In the genomic region with DNA sequence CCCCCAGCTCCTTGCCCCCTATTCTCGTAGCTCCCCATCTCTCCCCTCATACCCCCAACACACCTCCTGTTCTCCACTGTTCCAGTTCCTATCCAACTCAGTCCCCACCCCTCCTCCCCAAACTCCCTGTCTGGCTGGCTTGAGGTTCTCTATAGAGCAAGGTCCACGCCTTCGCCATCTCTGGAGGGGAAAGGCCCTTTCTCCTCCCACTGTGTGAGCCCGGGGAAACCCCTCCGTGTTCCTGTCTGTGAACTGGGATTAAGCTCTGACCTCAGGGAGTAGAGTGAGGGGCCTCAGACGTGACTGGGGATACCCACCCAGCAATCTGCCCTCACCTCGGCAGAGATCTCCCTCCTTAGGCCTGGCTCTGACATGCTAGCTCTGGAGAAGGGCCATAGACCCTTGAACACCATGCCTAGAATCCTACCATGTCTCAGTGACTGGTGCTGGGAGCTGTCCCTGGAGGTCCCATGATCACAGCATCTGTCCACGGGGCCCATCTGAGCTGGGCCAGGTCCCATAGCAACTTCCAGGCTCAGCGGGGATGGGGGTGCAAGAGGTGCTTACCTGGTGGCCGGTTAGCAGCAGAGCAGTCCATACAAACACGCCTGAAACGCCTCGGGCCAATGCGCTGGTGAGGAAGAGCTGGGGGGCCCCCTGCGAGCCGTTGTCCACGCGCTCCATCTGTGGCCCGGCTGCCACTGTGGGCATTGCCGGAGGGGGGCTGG, we compare ENCODE assay signal across 21 mouse cellular contexts. TPM values are rescaled to one million over a fixed set of nuclear protein-coding genes. Genes with fewer than 3 reads are reported as not detected.
A peak's percentile ranks its signal among the peaks of the same experiment; 100 is the strongest.
DNase-seq lines count a peak whose midpoint lies in the region; ATAC-seq and TF ChIP-seq lines count a peak whose summit lies in the region.
"Had no signal": no experiment of that assay in that cellular context is flagged by ENCODE, and none has a peak within 500 bp of the region (broad histone marks: within the 10 kb centered on the region; RNA-seq: fewer than 3 reads in every experiment).

No protein-coding gene starts in this region.

- WGBS in kidney, adult 2 months = 60% methylated on average over 20 of the region's 20 CpGs
- WGBS in kidney, embryonic 16.5 days = 67% methylated on average over 20 of the region's 20 CpGs
- 70% methylated on average over 20 of the region's 20 CpGs for WGBS in liver, embryonic 15.5 days (ENCODE audit: insufficient replicate concordance)

- H3K4me2 ChIP-seq in kidney, embryonic 16.5 days (replicated peaks; ENCODE audit: low read depth, low read length) = no peak overlapping the region
- peak overlapping the region; percentile 7; the same call in 1 of the 2 replicates for H3K4me2 ChIP-seq in CH12.LX (ENCODE audit: insufficient read depth, low read depth, poor library complexity, severe bottlenecking)
- peak overlapping the region; percentile 19; the same call in 1 of the 2 replicates for H3K4me2 ChIP-seq in liver, embryonic 15.5 days
- H3K4me2 ChIP-seq: forebrain, embryonic 15.5 days; hindbrain, embryonic 15.5 days; neural tube, embryonic 13.5 days had no signal

- TF ChIP-seq CTCF in kidney, adult 2 months (conservative IDR thresholded peaks at IDR 0.05; ENCODE audit: insufficient read depth, insufficient read length, low read depth, low read length) = no peak
- TF ChIP-seq CTCF in CH12.LX (conservative IDR thresholded peaks at IDR 0.05 in 1 of 2, IDR thresholded peaks at IDR 0.05 in 1 of 2; ENCODE audit: low read depth in 2 of 2, low read length in 2 of 2) (no peak), G1E (IDR thresholded peaks at IDR 0.05; ENCODE audit: low read depth, low read length) (no peak)

- 0 out of 2 replicates have a peak, but pooled peaks cover 5% of the 10 kb centered on the region for H3K4me1 ChIP-seq in kidney, adult 2 months (ENCODE audit: control insufficient read depth, insufficient read depth, low read length)
- H3K4me1 ChIP-seq in kidney, embryonic 16.5 days (ENCODE audit: insufficient read depth, low read length) = no peaks in the 10 kb centered on the region
- H3K4me1 ChIP-seq in CH12.LX (ENCODE audit: control insufficient read depth in 1 of 2, insufficient read depth in 2 of 2) (peaks cover 16 to 24% of the 10 kb centered on the region in 2 experiments), G1E (ENCODE audit: insufficient read depth, low read depth, low read length) (peaks cover 70% of the 10 kb centered on the region)
- peaks cover 78% of the 10 kb centered on the region for H3K4me1 ChIP-seq in liver, embryonic 15.5 days (replicated peaks)
- H3K4me1 ChIP-seq: forebrain, embryonic 15.5 days; hindbrain, embryonic 15.5 days; neural tube, embryonic 13.5 days had no signal

- no peak for DNase-seq in kidney, adult 2 months
- DNase-seq in CH12.LX (ENCODE audit: extremely low read depth) = no peak
- no peak for DNase-seq in G1E (ENCODE audit: low spot score)
- DNase-seq in ovary, adult 18-20 months (ENCODE audit: low spot score) = no peak
- no peak for DNase-seq in layer of hippocampus, adult 18-20 months (ENCODE audit: low spot score in 2 of 2)
- DNase-seq: cerebellum, adult 11-12 months; gastrocnemius, adult 2 months; left cerebral cortex, postnatal 4 days; spleen, adult 18-20 months; thymus, adult 2 months had no signal

- in situ Hi-C loops in CH12.LX (cut with MboI; ENCODE audit: low pct_ligation_motif_present, low pct_unique_long_range_greater_than_20kb, low sequenced_read_pairs) = no loop called here

- 0 out of 2 replicates have a peak overlapping the region, but pooled peaks have one; percentile 41 for H3K27ac ChIP-seq in kidney, adult 2 months (ENCODE audit: insufficient read depth, low read depth, low read length)
- H3K27ac ChIP-seq in kidney, embryonic 16.5 days (ENCODE audit: low read length) = no peak overlapping the region
- no peak overlapping the region for H3K27ac ChIP-seq in CH12.LX (ENCODE audit: insufficient read depth, low read depth)
- peak overlapping the region; percentile 56; the same call in 1 of the 2 replicates for H3K27ac ChIP-seq in liver, embryonic 15.5 days (replicated peaks)
- H3K27ac ChIP-seq: forebrain, embryonic 15.5 days; gastrocnemius, adult 2 months; hindbrain, embryonic 15.5 days; kidney, postnatal 0 days; neural tube, embryonic 13.5 days had no signal

- dilution Hi-C loops in CH12.LX (cut with MboI; ENCODE audit: extremely low pct_ligation_motif_present, extremely low pct_unique_long_range_greater_than_20kb, low sequenced_read_pairs) = no loop called here

- H3K36me3 ChIP-seq in kidney, adult 2 months (ENCODE audit: control insufficient read depth, insufficient read depth, low read length) = no peaks in the 10 kb centered on the region
- H3K36me3 ChIP-seq in kidney, embryonic 16.5 days (ENCODE audit: insufficient read depth, low read length) = no peaks in the 10 kb centered on the region
- H3K36me3 ChIP-seq in CH12.LX (replicated peaks in 1 of 2; ENCODE audit: control insufficient read depth in 1 of 2, insufficient read depth in 1 of 2, low read length in 1 of 2) = no peaks in the 10 kb centered on the region
- H3K36me3 ChIP-seq in G1E (replicated peaks) = peaks cover 9% of the 10 kb centered on the region
- peaks cover 8% of the 10 kb centered on the region; the same call in 1 of the 2 replicates for H3K36me3 ChIP-seq in liver, embryonic 15.5 days (replicated peaks)
- H3K36me3 ChIP-seq: forebrain, embryonic 15.5 days; hindbrain, embryonic 15.5 days; neural tube, embryonic 13.5 days had no signal

- no peak overlapping the region for H3K4me3 ChIP-seq in kidney, adult 2 months (ENCODE audit: insufficient read depth, low read depth, low read length)
- H3K4me3 ChIP-seq in kidney, embryonic 16.5 days (ENCODE audit: low read length) = no peak overlapping the region
- H3K4me3 ChIP-seq in CH12.LX (replicated peaks in 1 of 3; ENCODE audit: low read depth in 2 of 3, low read length in 2 of 3, poor library complexity in 1 of 3) = no peak overlapping the region
- peak overlapping the region; percentile 47; the same call in 1 of the 2 replicates for H3K4me3 ChIP-seq in G1E (ENCODE audit: low read depth, low read length)
- no peak overlapping the region; the same call in 1 of the 2 replicates for H3K4me3 ChIP-seq in liver, embryonic 15.5 days (replicated peaks)
- H3K4me3 ChIP-seq: forebrain, embryonic 15.5 days; gastrocnemius, adult 2 months; hindbrain, embryonic 15.5 days; neural tube, embryonic 13.5 days had no signal

- H3K9me3 ChIP-seq in kidney, embryonic 16.5 days (ENCODE audit: low read length) = no peaks in the 10 kb centered on the region
- H3K9me3 ChIP-seq in CH12.LX (replicated peaks; ENCODE audit: low read length) = peaks cover 3% of the 10 kb centered on the region
- H3K9me3 ChIP-seq in G1E (replicated peaks) = peaks cover 9% of the 10 kb centered on the region
- H3K9me3 ChIP-seq in liver, embryonic 15.5 days (replicated peaks) = no peaks in the 10 kb centered on the region
- H3K9me3 ChIP-seq: forebrain, embryonic 15.5 days; hindbrain, embryonic 15.5 days; neural tube, embryonic 13.5 days had no signal

- ATAC-seq in kidney, embryonic 16.5 days (ENCODE audit: low FRiP score, low TSS enrichment) = no peak
- ATAC-seq in G1E (ENCODE audit: extremely low read depth, insufficient number of reproducible peaks, low FRiP score, poor library complexity, severe bottlenecking) = no peak
- no peak for ATAC-seq in liver, embryonic 15.5 days (ENCODE audit: insufficient read depth)
- ATAC-seq: forebrain, embryonic 15.5 days; Patski had no signal

- no peaks in the 10 kb centered on the region for H3K27me3 ChIP-seq in kidney, adult 2 months (replicated peaks; ENCODE audit: control insufficient read depth, insufficient read depth, low read length)
- H3K27me3 ChIP-seq in kidney, embryonic 16.5 days (ENCODE audit: insufficient read depth, low read length) = peaks cover 18% of the 10 kb centered on the region
- H3K27me3 ChIP-seq in CH12.LX (replicated peaks) (peaks cover 13% of the 10 kb centered on the region), G1E (ENCODE audit: insufficient read depth, low read length) (no peaks in the 10 kb centered on the region; the same call in 1 of the 2 replicates)
- peaks cover 15% of the 10 kb centered on the region; the same call in 1 of the 2 replicates for H3K27me3 ChIP-seq in liver, embryonic 15.5 days
- H3K27me3 ChIP-seq: Patski had no signal

- TF ChIP-seq POLR2A in kidney, adult 2 months (IDR thresholded peaks at IDR 0.05; ENCODE audit: low read depth, low read length) = no peak
- no peak for TF ChIP-seq POLR2A in CH12.LX (IDR thresholded peaks at IDR 0.05; ENCODE audit: low read depth, low read length)

- TF ChIP-seq RAD21 in CH12.LX (IDR thresholded peaks at IDR 0.05; ENCODE audit: low read depth, low read length) = no peak

- H3K9ac ChIP-seq in kidney, embryonic 16.5 days (replicated peaks; ENCODE audit: low read length) = no peak overlapping the region
- H3K9ac ChIP-seq in CH12.LX (ENCODE audit: insufficient read depth, low read depth) = no peak overlapping the region
- peak overlapping the region; percentile 30; the same call in 1 of the 2 replicates for H3K9ac ChIP-seq in liver, embryonic 15.5 days
- H3K9ac ChIP-seq: forebrain, embryonic 15.5 days; hindbrain, embryonic 15.5 days; neural tube, embryonic 13.5 days had no signal

- TF ChIP-seq EP300 in CH12.LX (IDR thresholded peaks at IDR 0.05; ENCODE audit: low read length) = no peak

- H3K79me2 ChIP-seq in CH12.LX (replicated peaks; ENCODE audit: control insufficient read depth, extremely low read depth, insufficient read depth, poor library complexity, severe bottlenecking) = no peaks in the 10 kb centered on the region

RNA-seq across cellular contexts. Expression of a gene that starts 7.2 kb away (rescaled TPM):
- polyA plus RNA-seq in kidney, adult 2 months (2012; rRNA removed) = 69.7 and 90.2 TPM in 2 replicates
- 9.6 and 10.3 TPM in 2 replicates for polyA plus RNA-seq in kidney, embryonic 16.5 days (2015; fragmentation: Nextera tagmentation; extraction: Ambion mirVana)
- total RNA-seq in CH12.LX (2012; rRNA removed) = 0.08 TPM in 1 of 2 replicates, not detected in the other
- 0.08 and 0.20 TPM in 2 replicates for total RNA-seq in CH12.LX (2014; rRNA removed)
- polyA plus RNA-seq in CH12.LX (2012; ENCODE audit: insufficient read length, low read depth) = 0.16 TPM in 2 replicates
- 2.4 and 3.4 TPM in 2 replicates for total RNA-seq in G1E (2014; fragmentation: Nextera tagmentation)
- 1.0 and 1.3 TPM in 2 replicates for total RNA-seq in G1E (2017)
- polyA plus RNA-seq in G1E (2012) = 4.2 and 5.7 TPM in 2 replicates
- 0.68 and 1.2 TPM in 2 replicates for polyA plus RNA-seq in liver, embryonic 15.5 days (2015; fragmentation: Nextera tagmentation; extraction: Ambion mirVana)
- under 1 TPM in 1 of 2 experiments, not detected in 1; 0.30 TPM for total RNA-seq in layer of hippocampus, adult 18-20 months (2021)
- total RNA-seq: midbrain, postnatal 0 days had no signal
- polyA plus RNA-seq: Patski had no signal

RNA-seq across cellular contexts. Expression of a gene that starts 13.6 kb away (rescaled TPM):
- not detected in 2 replicates for polyA plus RNA-seq in kidney, adult 2 months (2012; rRNA removed)
- polyA plus RNA-seq in kidney, embryonic 16.5 days (2015; fragmentation: Nextera tagmentation; extraction: Ambion mirVana) = 0.72 TPM in 1 of 2 replicates, not detected in the other
- not detected in 2 replicates for total RNA-seq in CH12.LX (2012; rRNA removed)
- not detected in 2 replicates for total RNA-seq in CH12.LX (2014; rRNA removed)
- not detected in 2 replicates for polyA plus RNA-seq in CH12.LX (2012; ENCODE audit: insufficient read length, low read depth)
- total RNA-seq in G1E (2014; fragmentation: Nextera tagmentation) = not detected in 2 replicates
- total RNA-seq in G1E (2017) = not detected in 2 replicates
- polyA plus RNA-seq in G1E (2012) = not detected in 2 replicates
- not detected in 2 replicates for polyA plus RNA-seq in liver, embryonic 15.5 days (2015; fragmentation: Nextera tagmentation; extraction: Ambion mirVana)
- total RNA-seq in layer of hippocampus, adult 18-20 months (2021) = not detected
- total RNA-seq: common myeloid progenitor, adult 5-6 weeks; gastrocnemius, adult 2 months; left cerebral cortex, postnatal 4 days had no signal
- polyA plus RNA-seq: embryonic facial prominence, embryonic 14.5 days; forebrain, embryonic 15.5 days; heart, embryonic 14.5 days; hindbrain, embryonic 15.5 days; kidney, postnatal 0 days; midbrain, postnatal 0 days; neural tube, embryonic 13.5 days; Patski; thymus, adult 2 months had no signal

RNA-seq across cellular contexts. Expression of a gene that starts 14.1 kb away (rescaled TPM):
- polyA plus RNA-seq in kidney, adult 2 months (2012; rRNA removed) = 24.4 and 29.2 TPM in 2 replicates
- polyA plus RNA-seq in kidney, embryonic 16.5 days (2015; fragmentation: Nextera tagmentation; extraction: Ambion mirVana) = 74.3 and 77.5 TPM in 2 replicates
- total RNA-seq in CH12.LX (2012; rRNA removed) = 43.5 and 60.1 TPM in 2 replicates
- 92.5 and 101 TPM in 2 replicates for total RNA-seq in CH12.LX (2014; rRNA removed)
- polyA plus RNA-seq in CH12.LX (2012; ENCODE audit: insufficient read length, low read depth) = 57.3 and 61.3 TPM in 2 replicates
- total RNA-seq in G1E (2014; fragmentation: Nextera tagmentation) = 14.0 and 17.5 TPM in 2 replicates
- total RNA-seq in G1E (2017) = 29.3 and 34.7 TPM in 2 replicates
- 50.3 and 52.7 TPM in 2 replicates for polyA plus RNA-seq in G1E (2012)
- polyA plus RNA-seq in liver, embryonic 15.5 days (2015; fragmentation: Nextera tagmentation; extraction: Ambion mirVana) = 41.4 and 42.3 TPM in 2 replicates
- 10 to 100 TPM; 20.7 to 21.8 TPM for total RNA-seq in layer of hippocampus, adult 18-20 months (2021)

RNA-seq across cellular contexts. Expression of a gene that starts 21.2 kb away (rescaled TPM):
- 20.5 and 22.2 TPM in 2 replicates for polyA plus RNA-seq in kidney, adult 2 months (2012; rRNA removed)
- polyA plus RNA-seq in kidney, embryonic 16.5 days (2015; fragmentation: Nextera tagmentation; extraction: Ambion mirVana) = 12.2 and 13.3 TPM in 2 replicates
- total RNA-seq in CH12.LX (2012; rRNA removed) (16.4 and 20.0 TPM in 2 replicates), CH12.LX (2014; rRNA removed) (23.6 and 23.8 TPM in 2 replicates), G1E (2014; fragmentation: Nextera tagmentation) (6.6 and 14.6 TPM in 2 replicates), G1E (2017) (24.9 and 30.9 TPM in 2 replicates)
- polyA plus RNA-seq in CH12.LX (2012; ENCODE audit: insufficient read length, low read depth) (24.1 and 24.7 TPM in 2 replicates), G1E (2012) (34.5 and 39.6 TPM in 2 replicates)
- 44.5 and 50.0 TPM in 2 replicates for polyA plus RNA-seq in liver, embryonic 15.5 days (2015; fragmentation: Nextera tagmentation; extraction: Ambion mirVana)
- 10 to 100 TPM; 10.3 to 13.0 TPM for total RNA-seq in layer of hippocampus, adult 18-20 months (2021)

RNA-seq across cellular contexts. Expression of a gene that starts 37.1 kb away (rescaled TPM):
- 40.1 and 42.2 TPM in 2 replicates for polyA plus RNA-seq in kidney, adult 2 months (2012; rRNA removed)
- 28.3 and 30.4 TPM in 2 replicates for polyA plus RNA-seq in kidney, embryonic 16.5 days (2015; fragmentation: Nextera tagmentation; extraction: Ambion mirVana)
- total RNA-seq in CH12.LX (2012; rRNA removed) (88.2 and 94.0 TPM in 2 replicates), CH12.LX (2014; rRNA removed) (19.8 and 23.2 TPM in 2 replicates), G1E (2014; fragmentation: Nextera tagmentation) (67.6 and 84.0 TPM in 2 replicates), G1E (2017) (22.1 and 25.2 TPM in 2 replicates)
- polyA plus RNA-seq in CH12.LX (2012; ENCODE audit: insufficient read length, low read depth) (47.4 and 72.1 TPM in 2 replicates), G1E (2012) (108 and 115 TPM in 2 replicates)
- 11.8 and 12.5 TPM in 2 replicates for polyA plus RNA-seq in liver, embryonic 15.5 days (2015; fragmentation: Nextera tagmentation; extraction: Ambion mirVana)
- 10 to 100 TPM; 79.0 to 89.5 TPM for total RNA-seq in layer of hippocampus, adult 18-20 months (2021)

Comparison
In these comparisons a context has a peak if more than half of its experiments do, and no peak if none do; other contexts are left out.
1. H3K27ac ChIP-seq: peak in kidney, adult 2 months (single experiment) and liver, embryonic 15.5 days (single experiment); none in kidney, embryonic 16.5 days (single experiment) and CH12.LX (single experiment).